Mouse (Mus musculus): ENCODE results near the gene Adamtsl3. TPM values are rescaled to one million over a fixed set of nuclear protein-coding genes. Genes with fewer than 3 reads are reported as not detected.
A peak's percentile ranks its signal among the peaks of the same experiment; 100 is the strongest.

Adamtsl3 gene
- polyA plus RNA-seq, 1 experiment from 2014 or later, result 1.1 TPM

DNA sequence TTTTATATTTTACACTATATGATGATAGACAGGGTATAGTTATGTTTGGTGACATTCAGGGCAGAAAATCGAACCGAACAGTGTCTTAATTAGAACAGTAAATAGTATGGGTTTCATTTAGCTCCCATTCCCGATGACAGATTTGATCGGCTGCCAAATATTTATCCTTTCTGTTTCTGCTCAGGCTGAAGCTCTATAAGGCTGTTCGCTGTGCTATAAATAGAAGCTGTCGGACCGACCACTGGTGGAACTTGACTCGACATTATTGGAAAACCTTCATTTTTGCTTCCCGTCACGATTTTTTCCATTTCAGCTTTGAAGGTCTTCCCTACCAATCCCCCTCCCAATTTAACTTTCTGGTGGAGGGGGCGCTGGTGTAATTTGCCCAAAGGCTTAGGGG, 89.9 kb downstream of the Adamtsl3 start:
- Histone ChIP-seq H3K36me3 (no peaks in the 10 kb centered on the region), H3K27ac (replicated peaks) (no peak overlapping the region), H3K27me3 (no peaks in the 10 kb centered on the region), H3K9me3 (no peaks in the 10 kb centered on the region), H3K4me3 (no peak overlapping the region), H3K9ac (no peak overlapping the region), H3K4me1 (replicated peaks) (0 out of 2 replicates have a peak, but pooled peaks cover 4% of the 10 kb centered on the region), H3K4me2 (0 out of 2 replicates have a peak overlapping the region, but pooled peaks have one; percentile 11)
- WGBS, result 61% methylated on average over 11 of the region's 11 CpGs
- no peak for ATAC-seq (ENCODE audit: low FRiP score, low read depth)

DNA sequence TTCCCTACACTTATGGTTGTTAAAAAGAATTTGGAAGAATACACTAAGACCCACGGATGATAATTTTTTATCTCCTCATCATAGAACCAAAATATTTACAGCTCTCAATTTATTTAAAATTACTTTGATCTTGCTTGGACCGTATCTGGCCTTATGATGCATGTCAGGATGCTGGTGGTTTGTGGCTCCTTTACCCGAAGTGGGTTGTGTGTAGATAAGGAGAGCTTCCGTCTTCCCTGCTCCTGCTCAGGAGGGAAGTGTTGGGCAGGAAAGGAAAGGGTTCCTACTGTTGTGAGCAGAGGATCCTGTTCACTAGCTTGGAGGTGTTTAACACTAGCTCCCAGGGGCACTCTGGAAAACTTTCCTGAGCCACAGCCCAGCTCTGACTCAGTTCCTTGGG, 94.0 kb downstream of the Adamtsl3 start:
- 90% methylated on average over 4 of the region's 4 CpGs for WGBS
- ATAC-seq (ENCODE audit: low FRiP score, low read depth), result no peak

DNA sequence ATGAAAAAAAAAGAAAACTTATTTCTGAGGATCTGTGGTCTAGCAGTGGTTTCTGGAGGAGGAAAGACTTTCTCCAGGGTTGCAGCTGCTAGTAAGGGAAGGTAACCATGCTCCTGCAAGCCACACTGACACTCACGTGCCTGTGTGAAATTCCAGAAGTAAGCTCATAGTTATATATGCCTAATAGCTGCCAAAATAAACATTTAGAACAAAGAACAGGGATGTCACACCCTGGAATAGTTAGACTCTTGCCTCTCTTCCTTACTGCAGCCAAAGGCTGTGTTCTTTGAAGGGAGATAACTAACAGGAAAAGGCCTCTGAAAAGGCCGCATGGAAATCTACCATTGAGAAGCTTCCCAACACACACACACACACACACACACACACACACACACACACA, 96.1 kb downstream of the Adamtsl3 start:
- 71% methylated on average over 2 of the region's 2 CpGs for WGBS
- H3K4me1 ChIP-seq (replicated peaks), result no peaks in the 10 kb centered on the region
- no peak overlapping the region for H3K4me2 ChIP-seq
- H3K9me3 ChIP-seq, result no peaks in the 10 kb centered on the region
- H3K36me3 ChIP-seq, result no peaks in the 10 kb centered on the region
- no peak overlapping the region for H3K4me3 ChIP-seq
- H3K9ac ChIP-seq, result no peak overlapping the region
- no peak overlapping the region for H3K27ac ChIP-seq (replicated peaks)
- H3K27me3 ChIP-seq, result no peaks in the 10 kb centered on the region
- no peak for ATAC-seq (ENCODE audit: low FRiP score, low read depth)

More for the DNA sequence above, 94.0 kb downstream of the Adamtsl3 start:
- Histone ChIP-seq H3K27ac (replicated peaks) (no peak overlapping the region), H3K9ac (no peak overlapping the region), H3K4me3 (no peak overlapping the region), H3K27me3 (no peaks in the 10 kb centered on the region), H3K9me3 (no peaks in the 10 kb centered on the region), H3K36me3 (no peaks in the 10 kb centered on the region), H3K4me2 (no peak overlapping the region), H3K4me1 (replicated peaks) (0 out of 2 replicates have a peak, but pooled peaks cover 4% of the 10 kb centered on the region)

DNA sequence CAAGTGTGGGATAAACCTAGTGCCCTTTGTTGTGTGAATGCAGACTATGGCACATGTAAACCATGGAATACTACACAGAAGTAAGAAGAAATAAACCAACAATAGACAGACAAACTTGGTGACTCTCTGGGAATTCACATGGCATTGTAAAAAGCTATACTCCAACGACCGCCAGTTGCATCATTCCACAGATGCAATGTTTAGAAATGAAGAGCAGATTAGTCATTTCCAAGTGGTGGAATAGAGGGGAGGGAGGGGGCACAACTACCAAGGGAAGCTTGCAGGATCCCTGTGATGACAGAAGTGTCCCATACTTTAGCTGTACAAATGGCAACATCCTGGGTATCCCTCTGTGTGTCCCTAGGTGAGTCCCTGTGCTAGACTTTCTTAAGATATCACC, 97.7 kb downstream of the Adamtsl3 start:
- Histone ChIP-seq H3K4me2 (no peak overlapping the region), H3K9me3 (no peaks in the 10 kb centered on the region), H3K9ac (no peak overlapping the region), H3K36me3 (no peaks in the 10 kb centered on the region), H3K4me3 (no peak overlapping the region), H3K4me1 (replicated peaks) (no peaks in the 10 kb centered on the region), H3K27ac (replicated peaks) (no peak overlapping the region), H3K27me3 (no peaks in the 10 kb centered on the region)
- no peak for ATAC-seq (ENCODE audit: low FRiP score, low read depth)
- 89% methylated on average over 2 of the region's 2 CpGs for WGBS

DNA sequence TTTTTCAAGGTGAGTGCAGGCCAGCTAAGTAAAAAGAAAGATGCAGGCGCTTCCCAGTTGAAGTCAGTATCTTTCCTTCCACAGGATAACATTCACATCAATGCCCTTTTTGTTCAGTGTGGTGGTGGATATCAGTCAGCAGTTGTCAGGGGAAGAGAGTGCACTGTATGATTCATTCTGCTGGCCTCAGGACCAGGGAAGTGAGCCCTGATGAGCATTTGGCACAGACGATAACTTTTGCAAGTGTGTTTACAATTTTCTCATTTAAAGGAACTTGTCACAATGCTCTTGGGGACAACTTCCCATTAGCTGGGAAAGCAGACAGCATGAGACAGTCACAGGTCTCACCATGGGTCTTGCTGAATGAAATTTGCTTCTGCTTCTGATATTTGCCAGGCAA, 122.9 kb downstream of the Adamtsl3 start:
- Histone ChIP-seq H3K4me3 (no peak overlapping the region), H3K9me3 (no peaks in the 10 kb centered on the region), H3K27me3 (no peaks in the 10 kb centered on the region), H3K27ac (replicated peaks) (no peak overlapping the region), H3K4me2 (no peak overlapping the region), H3K4me1 (replicated peaks) (no peaks in the 10 kb centered on the region), H3K36me3 (no peaks in the 10 kb centered on the region), H3K9ac (no peak overlapping the region)
- WGBS, result 55% methylated on average over 2 of the region's 2 CpGs
- no peak for ATAC-seq (ENCODE audit: low FRiP score, low read depth)

DNA sequence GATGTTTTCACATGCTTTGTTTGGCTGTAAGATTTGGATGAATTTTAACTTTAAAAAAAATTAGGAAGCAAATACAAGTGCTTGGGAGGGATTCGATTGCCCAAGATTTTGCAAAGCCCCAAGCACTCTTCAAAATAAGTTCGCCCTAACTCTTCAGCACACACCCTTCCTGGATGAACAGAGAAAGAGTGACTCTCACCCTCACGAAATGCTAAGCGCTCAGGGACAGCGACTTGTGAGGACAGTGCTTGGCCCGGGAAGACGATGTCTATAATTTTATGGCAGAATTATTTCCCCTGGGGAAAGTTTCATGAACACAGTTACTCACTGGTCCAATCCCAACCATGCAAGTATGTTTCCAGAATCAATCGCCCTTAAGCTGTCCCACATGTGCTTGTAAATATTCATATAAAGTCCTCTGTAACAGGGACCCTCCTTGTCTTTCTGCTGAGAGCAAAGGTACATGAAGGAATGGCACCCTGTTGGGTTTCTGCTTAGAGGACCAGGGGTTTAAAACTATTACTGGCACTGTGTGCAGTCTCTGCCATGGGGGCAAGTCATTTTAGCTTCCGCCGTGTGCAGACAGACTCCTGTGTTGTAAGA, 127.5 kb downstream of the Adamtsl3 start:
- WGBS, result 87% methylated on average over 10 of the region's 10 CpGs
- Histone ChIP-seq H3K4me2 (no peak overlapping the region), H3K36me3 (no peaks in the 10 kb centered on the region), H3K9me3 (no peaks in the 10 kb centered on the region), H3K9ac (no peak overlapping the region), H3K27ac (replicated peaks) (no peak overlapping the region), H3K4me3 (no peak overlapping the region), H3K27me3 (no peaks in the 10 kb centered on the region), H3K4me1 (replicated peaks) (no peaks in the 10 kb centered on the region)
- ATAC-seq (ENCODE audit: low FRiP score, low read depth), result no peak

DNA sequence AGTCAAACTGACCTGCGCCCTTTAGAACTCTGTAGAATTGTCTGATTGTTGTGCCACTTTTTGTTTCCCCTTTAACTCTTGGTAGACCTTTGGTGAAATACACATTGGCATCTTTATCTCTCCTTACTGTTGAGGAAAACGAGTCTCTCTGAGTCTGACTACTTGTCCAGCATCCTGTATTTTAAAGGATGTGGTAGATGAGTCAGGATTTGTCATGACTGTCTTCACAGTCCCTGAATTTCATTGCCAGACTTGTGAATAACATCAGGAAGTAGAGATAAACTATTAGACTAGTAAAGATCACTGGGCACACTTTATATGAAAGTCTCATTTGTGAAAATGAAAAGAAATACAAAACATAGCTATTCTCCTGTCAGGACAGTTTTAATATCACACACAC, 128.9 kb downstream of the Adamtsl3 start:
- H3K9ac ChIP-seq, result no peak overlapping the region
- no peaks in the 10 kb centered on the region for H3K36me3 ChIP-seq
- no peaks in the 10 kb centered on the region for H3K27me3 ChIP-seq
- H3K27ac ChIP-seq (replicated peaks), result no peak overlapping the region
- no peaks in the 10 kb centered on the region for H3K4me1 ChIP-seq (replicated peaks)
- no peak overlapping the region for H3K4me3 ChIP-seq
- 79% methylated on average over 2 of the region's 2 CpGs for WGBS
- no peak overlapping the region for H3K4me2 ChIP-seq
- no peak for ATAC-seq (ENCODE audit: low FRiP score, low read depth)
- H3K9me3 ChIP-seq, result no peaks in the 10 kb centered on the region

DNA sequence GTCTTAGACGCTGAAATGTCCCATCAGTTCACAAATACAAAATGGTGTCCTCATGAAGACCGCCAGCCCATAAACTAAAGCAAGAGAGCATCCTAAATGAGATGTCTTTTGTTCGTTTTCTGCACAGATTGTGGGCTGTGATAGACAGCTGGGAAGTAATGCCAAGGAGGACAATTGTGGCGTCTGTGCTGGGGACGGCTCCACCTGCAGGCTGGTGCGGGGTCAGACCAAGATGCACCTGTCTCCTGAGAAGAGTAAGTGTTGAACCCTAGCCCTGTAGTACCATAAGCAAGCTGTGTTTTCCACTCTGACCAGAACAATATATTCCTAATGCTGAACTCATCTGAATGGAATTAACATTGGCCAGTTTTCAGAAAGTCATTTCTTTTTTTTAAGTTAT, 129.9 kb downstream of the Adamtsl3 start:
- Histone ChIP-seq H3K9ac (no peak overlapping the region), H3K27ac (replicated peaks) (no peak overlapping the region), H3K4me2 (no peak overlapping the region), H3K36me3 (no peaks in the 10 kb centered on the region), H3K27me3 (no peaks in the 10 kb centered on the region), H3K4me3 (no peak overlapping the region), H3K9me3 (no peaks in the 10 kb centered on the region), H3K4me1 (replicated peaks) (no peaks in the 10 kb centered on the region)
- WGBS, result 61% methylated on average over 6 of the region's 6 CpGs
- no peak for ATAC-seq (ENCODE audit: low FRiP score, low read depth)

DNA sequence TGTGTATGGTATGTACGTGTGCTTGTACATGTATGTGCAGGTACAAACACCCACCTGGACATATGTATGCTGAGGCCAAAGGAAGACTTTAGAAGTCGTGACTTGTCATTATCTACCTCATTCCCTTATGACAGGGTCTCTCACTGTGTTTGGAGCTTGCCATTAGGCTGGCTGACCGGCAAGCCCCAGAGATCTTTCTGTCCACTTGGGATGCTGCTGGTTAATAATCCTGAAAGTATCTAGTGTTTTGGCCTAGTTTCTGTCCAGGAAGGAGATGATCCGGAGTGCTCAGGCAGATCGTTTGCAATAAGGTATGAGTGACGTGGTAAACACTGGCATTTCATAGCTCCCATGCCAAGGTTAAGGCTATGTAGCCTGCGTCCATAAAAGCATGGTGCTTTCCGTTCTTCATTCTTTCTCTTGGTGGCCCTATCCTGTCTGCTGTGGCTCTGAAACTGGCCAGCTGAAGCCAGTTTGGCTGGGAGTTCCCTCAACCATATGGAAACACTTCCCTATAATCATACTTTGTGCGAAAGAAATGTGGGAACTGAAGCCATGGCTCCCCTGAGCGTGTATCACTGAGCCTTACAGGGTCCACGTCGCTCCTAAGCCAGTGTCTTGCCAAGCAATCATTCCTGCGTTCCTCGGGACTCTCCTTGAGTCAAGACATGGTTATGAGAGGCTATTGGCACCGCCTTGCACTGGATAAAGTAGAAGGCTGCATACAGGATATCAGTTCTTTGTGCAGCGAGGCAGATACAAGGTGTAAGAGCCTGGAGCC, 141.1 kb downstream of the Adamtsl3 start:
- Histone ChIP-seq H3K27ac (replicated peaks) (no peak overlapping the region), H3K4me3 (no peak overlapping the region), H3K9me3 (no peaks in the 10 kb centered on the region), H3K4me1 (replicated peaks) (no peaks in the 10 kb centered on the region), H3K27me3 (no peaks in the 10 kb centered on the region), H3K9ac (no peak overlapping the region), H3K36me3 (no peaks in the 10 kb centered on the region), H3K4me2 (no peak overlapping the region)
- WGBS, result 89% methylated on average over 16 of the region's 16 CpGs
- ATAC-seq (ENCODE audit: low FRiP score, low read depth), result no peak

DNA sequence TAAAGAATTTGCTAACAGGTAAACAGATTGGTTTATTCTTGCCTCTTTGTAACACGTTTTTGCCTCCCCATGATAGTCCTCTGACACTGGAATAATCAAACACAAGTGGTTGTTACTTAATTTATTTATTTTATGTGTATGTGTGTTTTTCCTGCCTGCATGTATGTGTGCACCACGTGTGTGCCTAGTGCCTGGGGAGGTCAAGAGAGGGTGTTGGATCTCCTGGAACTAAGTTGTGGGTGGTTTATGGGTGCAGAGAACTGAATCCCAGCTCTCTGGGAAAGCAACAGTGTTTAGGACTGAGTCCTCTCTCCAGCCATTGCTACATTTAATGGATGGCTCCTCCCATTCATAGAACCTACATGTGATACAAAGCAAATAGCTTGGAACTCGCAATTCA, 143.0 kb downstream of the Adamtsl3 start:
- no peaks in the 10 kb centered on the region for H3K9me3 ChIP-seq
- no peaks in the 10 kb centered on the region for H3K4me1 ChIP-seq (replicated peaks)
- 86% methylated on average over 3 of the region's 3 CpGs for WGBS
- H3K4me3 ChIP-seq, result no peak overlapping the region
- ATAC-seq (ENCODE audit: low FRiP score, low read depth), result no peak
- no peak overlapping the region for H3K9ac ChIP-seq
- no peaks in the 10 kb centered on the region for H3K27me3 ChIP-seq
- no peak overlapping the region for H3K4me2 ChIP-seq
- H3K36me3 ChIP-seq, result no peaks in the 10 kb centered on the region
- no peak overlapping the region for H3K27ac ChIP-seq (replicated peaks)

DNA sequence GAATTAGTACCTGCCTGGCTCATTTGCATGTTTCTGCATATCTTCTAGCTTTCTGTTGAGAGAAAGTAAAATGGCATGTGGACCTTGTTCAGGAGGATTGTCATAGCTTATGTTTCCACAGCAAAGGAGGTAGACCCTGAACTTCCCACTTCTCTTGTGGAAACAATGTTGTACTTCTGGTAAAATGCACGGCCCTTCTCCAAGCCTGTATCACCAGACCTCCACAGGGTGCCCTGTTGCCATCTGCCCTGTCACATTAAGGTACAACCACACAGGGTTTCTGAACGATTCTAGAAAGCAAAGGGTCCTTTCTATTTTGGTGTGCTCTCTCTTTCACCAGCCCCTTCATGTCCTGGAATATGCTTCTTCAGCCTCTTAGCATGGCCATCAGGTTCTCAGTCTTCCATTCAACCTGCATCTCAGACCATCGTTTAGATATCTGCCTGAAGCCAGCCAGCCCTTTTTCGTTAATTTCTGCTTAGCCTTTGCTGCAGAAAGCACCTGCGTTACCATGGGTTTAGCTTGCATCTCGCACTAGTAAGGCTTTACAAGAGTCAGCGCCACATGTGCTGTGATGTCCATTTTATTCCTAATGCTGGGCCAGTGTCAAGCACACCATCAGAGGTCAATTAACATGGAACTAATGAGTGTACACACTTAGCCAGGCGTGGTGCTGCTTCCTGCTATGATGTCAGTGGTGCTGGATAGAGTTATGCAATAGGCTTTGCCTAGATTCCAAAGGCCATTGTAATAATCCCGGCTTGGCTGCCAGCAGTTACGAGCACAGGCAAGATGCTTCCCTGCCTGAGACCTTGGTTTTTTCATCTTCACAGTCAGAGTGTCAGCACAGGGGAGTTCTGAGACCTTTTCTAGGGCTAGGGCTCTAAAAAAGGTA, 143.6 kb downstream of the Adamtsl3 start:
- 70% methylated on average over 10 of the region's 10 CpGs for WGBS
- no peak overlapping the region for H3K4me3 ChIP-seq
- ATAC-seq (ENCODE audit: low FRiP score, low read depth), result no peak

DNA sequence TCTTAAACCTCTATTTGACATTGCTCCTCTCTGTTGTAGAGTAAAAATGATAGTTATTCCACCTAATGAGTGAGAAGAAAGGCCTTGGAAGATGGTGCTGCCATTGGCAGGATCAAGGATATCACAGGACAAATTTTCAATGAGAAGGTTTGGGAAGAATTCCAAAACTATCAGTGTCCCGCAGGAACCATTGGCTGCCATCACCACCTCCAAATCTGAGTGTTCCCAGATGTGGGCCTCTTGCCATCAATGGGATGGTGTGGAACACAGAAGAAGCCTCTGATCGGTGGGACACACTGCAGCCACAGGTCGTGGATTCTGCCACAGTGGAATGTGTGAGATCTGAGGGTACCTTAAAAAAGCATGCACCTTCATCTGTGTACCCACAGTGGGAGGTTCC, 147.9 kb downstream of the Adamtsl3 start:
- H3K4me1 ChIP-seq (replicated peaks), result 0 out of 2 replicates have a peak, but pooled peaks cover 3% of the 10 kb centered on the region
- H3K9ac ChIP-seq, result no peak overlapping the region
- no peak overlapping the region for H3K4me2 ChIP-seq
- H3K4me3 ChIP-seq, result no peak overlapping the region
- H3K27me3 ChIP-seq, result no peaks in the 10 kb centered on the region
- WGBS, result 81% methylated on average over 3 of the region's 3 CpGs
- no peak overlapping the region for H3K27ac ChIP-seq (replicated peaks)
- no peaks in the 10 kb centered on the region for H3K9me3 ChIP-seq
- ATAC-seq (ENCODE audit: low FRiP score, low read depth), result no peak
- H3K36me3 ChIP-seq, result no peaks in the 10 kb centered on the region

More for the DNA sequence above, 143.6 kb downstream of the Adamtsl3 start:
- H3K4me1 ChIP-seq (replicated peaks), result no peaks in the 10 kb centered on the region
- no peak overlapping the region for H3K27ac ChIP-seq (replicated peaks)
- no peaks in the 10 kb centered on the region for H3K27me3 ChIP-seq
- H3K9me3 ChIP-seq, result no peaks in the 10 kb centered on the region
- no peak overlapping the region for H3K4me2 ChIP-seq
- no peak overlapping the region for H3K9ac ChIP-seq
- H3K36me3 ChIP-seq, result no peaks in the 10 kb centered on the region

Measured in hindbrain, embryonic 15.5 days (tissue).